Mouse (Mus musculus): ENCODE data around the gene Fam172a. TPM values are rescaled to one million over a fixed set of nuclear protein-coding genes. Genes with fewer than 3 reads are reported as not detected.

Gene Fam172a
- polyA plus RNA-seq, 1 experiment from 2014 or later = 19.3 TPM

GRCm38 (mm10) chr13:77977121-77977520, 275.3 kb downstream of the Fam172a start:
- Histone ChIP-seq H3K4me3 (no peak overlapping the region), H3K27me3 (replicated peaks) (no peaks in the 10 kb centered on the region), H3K9ac (no peak overlapping the region), H3K4me1 (no peaks in the 10 kb centered on the region), H3K9me3 (no peaks in the 10 kb centered on the region), H3K4me2 (no peak overlapping the region), H3K27ac (replicated peaks) (no peak overlapping the region), H3K36me3 (no peaks in the 10 kb centered on the region)
- ATAC-seq (ENCODE audit: extremely low read depth, insufficient number of reproducible peaks, low FRiP score, low TSS enrichment) = no peak
- WGBS = 93% methylated on average over 1 of the region's 1 CpGs

DNA sequence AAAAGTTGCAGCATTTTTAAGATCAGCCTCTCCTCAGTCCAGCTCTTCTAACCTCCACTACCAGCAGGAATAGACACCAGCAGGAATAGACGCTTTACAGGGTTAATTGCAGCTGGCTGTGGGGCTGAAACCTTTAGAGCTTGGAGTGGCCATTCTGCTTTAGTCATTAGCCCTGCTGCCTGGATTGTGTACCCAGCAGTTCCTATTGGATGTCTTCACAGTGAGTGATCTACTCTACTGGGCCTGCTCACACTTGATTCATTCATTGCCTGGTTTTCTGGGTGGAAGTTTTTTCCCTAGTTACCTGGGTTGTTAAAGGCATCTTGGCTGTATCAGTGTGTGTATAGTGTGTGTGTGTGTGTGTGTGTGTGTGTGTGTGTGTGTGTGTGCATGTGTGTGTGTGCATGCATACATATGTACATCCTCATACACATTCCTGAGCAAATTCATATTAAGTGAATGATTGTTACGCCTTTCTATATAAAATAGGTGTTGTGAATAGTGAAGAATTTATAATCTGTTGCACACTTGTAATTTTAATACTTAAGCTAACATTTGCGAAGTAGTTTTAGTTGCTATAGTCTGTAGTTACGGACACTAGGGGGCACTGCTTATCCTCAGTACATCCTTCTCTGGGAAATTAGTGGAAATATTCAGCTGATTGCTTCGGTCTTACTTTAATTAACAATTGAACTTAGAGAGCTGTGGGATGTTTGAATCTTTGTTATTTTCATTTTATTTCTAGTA, 280.4 kb downstream of the Fam172a start:
- H3K4me2 ChIP-seq = peak overlapping the region; percentile 33; the same call in 1 of the 2 replicates
- H3K4me1 ChIP-seq = peaks cover 8% of the 10 kb centered on the region
- no peak overlapping the region for H3K9ac ChIP-seq
- H3K9me3 ChIP-seq = no peaks in the 10 kb centered on the region
- H3K27me3 ChIP-seq (replicated peaks) = no peaks in the 10 kb centered on the region
- WGBS = 25% methylated on average over 5 of the region's 5 CpGs
- no peak overlapping the region for H3K27ac ChIP-seq (replicated peaks)
- no peak overlapping the region for H3K4me3 ChIP-seq
- H3K36me3 ChIP-seq = no peaks in the 10 kb centered on the region
- ATAC-seq (ENCODE audit: extremely low read depth, insufficient number of reproducible peaks, low FRiP score, low TSS enrichment) = no peak

GRCm38 (mm10) chr13:77982852-77983202, 281.0 kb downstream of the Fam172a start:
- no peak overlapping the region for H3K4me3 ChIP-seq
- peak overlapping the region; percentile 33; the same call in 1 of the 2 replicates for H3K4me2 ChIP-seq
- 40% methylated on average over 2 of the region's 2 CpGs for WGBS
- no peaks in the 10 kb centered on the region for H3K27me3 ChIP-seq (replicated peaks)
- H3K36me3 ChIP-seq = no peaks in the 10 kb centered on the region
- H3K9ac ChIP-seq = no peak overlapping the region
- no peaks in the 10 kb centered on the region for H3K9me3 ChIP-seq
- H3K27ac ChIP-seq (replicated peaks) = 0 out of 2 replicates have a peak overlapping the region, but pooled peaks have one; percentile 20
- peaks cover 8% of the 10 kb centered on the region for H3K4me1 ChIP-seq
- ATAC-seq (ENCODE audit: extremely low read depth, insufficient number of reproducible peaks, low FRiP score, low TSS enrichment) = no peak; the same call in 1 of the 2 replicates

GRCm38 (mm10) chr13:77991189-77991886, 289.5 kb downstream of the Fam172a start:
- no peak overlapping the region; the same call in 1 of the 2 replicates for H3K27ac ChIP-seq (replicated peaks)
- no peaks in the 10 kb centered on the region for H3K36me3 ChIP-seq
- ATAC-seq (ENCODE audit: extremely low read depth, insufficient number of reproducible peaks, low FRiP score, low TSS enrichment) = no peak
- H3K9me3 ChIP-seq = no peaks in the 10 kb centered on the region
- no peak overlapping the region for H3K9ac ChIP-seq
- WGBS = 69% methylated on average over 5 of the region's 5 CpGs
- H3K4me2 ChIP-seq = no peak overlapping the region
- no peaks in the 10 kb centered on the region for H3K27me3 ChIP-seq (replicated peaks)
- no peaks in the 10 kb centered on the region for H3K4me1 ChIP-seq
- H3K4me3 ChIP-seq = no peak overlapping the region

DNA sequence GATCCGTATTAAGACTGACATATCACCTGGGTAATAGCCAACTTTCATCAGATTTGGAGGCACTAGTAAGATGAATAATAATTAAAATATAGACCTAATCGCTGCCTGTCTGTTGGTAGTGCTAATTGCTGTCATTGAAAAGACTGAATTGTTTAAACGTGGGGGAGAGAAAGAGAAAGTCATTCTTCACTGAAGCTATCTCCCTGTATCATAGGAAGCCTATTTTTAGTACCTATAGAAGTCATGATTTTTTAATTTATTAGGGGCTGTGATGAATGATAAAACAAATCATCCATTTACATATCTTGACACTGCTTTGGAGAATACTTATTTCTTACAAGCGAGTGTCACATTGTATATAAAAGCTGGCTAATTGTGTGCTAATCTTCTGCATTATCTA, 302.8 kb downstream of the Fam172a start:
- WGBS = 74% methylated on average over 4 of the region's 4 CpGs
- 0 out of 2 replicates have a peak, but pooled peaks cover 2% of the 10 kb centered on the region for H3K4me1 ChIP-seq
- ATAC-seq (ENCODE audit: extremely low read depth, insufficient number of reproducible peaks, low FRiP score, low TSS enrichment) = no peak

GRCm38 (mm10) chr13:78005344-78005743, 303.5 kb downstream of the Fam172a start:
- H3K36me3 ChIP-seq = peaks cover 3% of the 10 kb centered on the region; the same call in 1 of the 2 replicates
- 65% methylated on average over 3 of the region's 3 CpGs for WGBS
- H3K4me1 ChIP-seq = 0 out of 2 replicates have a peak, but pooled peaks cover 2% of the 10 kb centered on the region
- no peak overlapping the region for H3K4me2 ChIP-seq
- H3K27ac ChIP-seq (replicated peaks) = no peak overlapping the region
- no peak overlapping the region for H3K9ac ChIP-seq
- H3K9me3 ChIP-seq = no peaks in the 10 kb centered on the region
- no peaks in the 10 kb centered on the region for H3K27me3 ChIP-seq (replicated peaks)
- ATAC-seq (ENCODE audit: extremely low read depth, insufficient number of reproducible peaks, low FRiP score, low TSS enrichment) = no peak
- H3K4me3 ChIP-seq = no peak overlapping the region

More for the DNA sequence above, 302.8 kb downstream of the Fam172a start:
- Histone ChIP-seq H3K27ac (replicated peaks) (no peak overlapping the region), H3K9me3 (no peaks in the 10 kb centered on the region), H3K9ac (no peak overlapping the region), H3K27me3 (replicated peaks) (no peaks in the 10 kb centered on the region), H3K4me2 (no peak overlapping the region), H3K36me3 (no peaks in the 10 kb centered on the region), H3K4me3 (no peak overlapping the region)

DNA sequence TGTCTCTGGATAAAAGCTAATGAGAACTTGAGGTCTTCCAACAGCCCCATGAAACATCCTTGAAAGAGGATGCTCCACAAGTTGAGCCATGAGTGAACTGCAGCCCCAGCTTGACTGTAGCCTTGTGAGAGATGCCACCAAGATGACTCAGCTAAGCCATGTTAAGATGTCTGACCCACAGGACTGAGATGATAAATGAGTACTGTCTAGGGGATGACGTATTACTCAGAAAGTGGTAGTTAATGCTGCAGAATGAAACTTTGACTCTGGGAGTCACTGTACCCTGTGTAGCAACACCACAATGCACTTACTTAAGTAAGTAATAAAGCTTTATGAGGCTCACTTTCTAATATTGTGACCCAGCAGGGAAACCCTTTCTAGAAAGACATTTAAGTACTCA, 308.3 kb downstream of the Fam172a start:
- H3K9ac ChIP-seq = no peak overlapping the region
- ATAC-seq (ENCODE audit: extremely low read depth, insufficient number of reproducible peaks, low FRiP score, low TSS enrichment) = no peak
- no peaks in the 10 kb centered on the region for H3K9me3 ChIP-seq
- 0 out of 2 replicates have a peak, but pooled peaks cover 2% of the 10 kb centered on the region for H3K4me1 ChIP-seq
- 81% methylated on average over 1 of the region's 1 CpGs for WGBS
- H3K36me3 ChIP-seq = peaks cover 3% of the 10 kb centered on the region; the same call in 1 of the 2 replicates
- no peak overlapping the region for H3K4me2 ChIP-seq
- H3K27me3 ChIP-seq (replicated peaks) = no peaks in the 10 kb centered on the region
- H3K4me3 ChIP-seq = no peak overlapping the region
- no peak overlapping the region for H3K27ac ChIP-seq (replicated peaks)

GRCm38 (mm10) chr13:78024683-78025294, 323.0 kb downstream of the Fam172a start, which contains the start of gene Pou5f2:
TSS of gene Pou5f2 (plus strand) at chr13:78024902.
- Histone ChIP-seq H3K4me3 (no peak within 1 kb of the TSS), H3K27ac (replicated peaks) (no peak within 1 kb of the TSS), H3K9me3 (no peaks in the 10 kb centered on the region), H3K4me2 (no peak within 1 kb of the TSS), H3K36me3 (no peaks in the 10 kb centered on the region), H3K9ac (no peak within 1 kb of the TSS), H3K4me1 (no peaks in the 10 kb centered on the region), H3K27me3 (replicated peaks) (no peaks in the 10 kb centered on the region)
- 49% methylated on average over 15 of the region's 15 CpGs for WGBS
- ATAC-seq (ENCODE audit: extremely low read depth, insufficient number of reproducible peaks, low FRiP score, low TSS enrichment) = no peak

- H3K4me3 ChIP-seq = no peak overlapping the region
- 45% methylated on average over 1 of the region's 1 CpGs for WGBS
- no peaks in the 10 kb centered on the region for H3K9me3 ChIP-seq
- no peak for ATAC-seq (ENCODE audit: extremely low read depth, insufficient number of reproducible peaks, low FRiP score, low TSS enrichment)
- no peak overlapping the region for H3K4me2 ChIP-seq
- H3K36me3 ChIP-seq = no peaks in the 10 kb centered on the region
- no peak overlapping the region for H3K9ac ChIP-seq
- H3K4me1 ChIP-seq = peaks cover 7% of the 10 kb centered on the region; the same call in 1 of the 2 replicates
- H3K27me3 ChIP-seq (replicated peaks) = no peaks in the 10 kb centered on the region
- H3K27ac ChIP-seq (replicated peaks) = no peak overlapping the region
These were observed 331.0 kb downstream of the Fam172a start for GRCm38 (mm10) chr13:78032821-78033220.

- no peak for ATAC-seq (ENCODE audit: extremely low read depth, insufficient number of reproducible peaks, low FRiP score, low TSS enrichment)
- H3K9ac ChIP-seq = no peak overlapping the region
- no peaks in the 10 kb centered on the region for H3K27me3 ChIP-seq (replicated peaks)
- H3K4me1 ChIP-seq = peaks cover 9% of the 10 kb centered on the region; the same call in 1 of the 2 replicates
- no peak overlapping the region for H3K27ac ChIP-seq (replicated peaks)
- WGBS = 40% methylated on average over 1 of the region's 1 CpGs
- H3K36me3 ChIP-seq = no peaks in the 10 kb centered on the region
- H3K4me3 ChIP-seq = no peak overlapping the region
- no peaks in the 10 kb centered on the region for H3K9me3 ChIP-seq
- no peak overlapping the region for H3K4me2 ChIP-seq
These were observed 335.4 kb downstream of the Fam172a start for GRCm38 (mm10) chr13:78037203-78037602.

GRCm38 (mm10) chr13:78043203-78043602, 341.4 kb downstream of the Fam172a start:
- 53% methylated on average over 6 of the region's 6 CpGs for WGBS
- no peak overlapping the region for H3K27ac ChIP-seq (replicated peaks)
- H3K4me3 ChIP-seq = no peak overlapping the region
- H3K36me3 ChIP-seq = no peaks in the 10 kb centered on the region
- no peaks in the 10 kb centered on the region for H3K27me3 ChIP-seq (replicated peaks)
- no peak for ATAC-seq (ENCODE audit: extremely low read depth, insufficient number of reproducible peaks, low FRiP score, low TSS enrichment)
- H3K4me2 ChIP-seq = no peak overlapping the region
- 0 out of 2 replicates have a peak, but pooled peaks cover 3% of the 10 kb centered on the region for H3K4me1 ChIP-seq
- H3K9ac ChIP-seq = no peak overlapping the region
- H3K9me3 ChIP-seq = no peaks in the 10 kb centered on the region

All from heart, embryonic 13.5 days (tissue).